Mouse (Mus musculus): ENCODE measurements around the gene Ager.

Ager gene

GRCm38 (mm10) chr17:34597566-34598095, at the start of gene Ager:
Gene Ager, plus strand, starts transcription at chr17:34597862.
- no peak for ATAC-seq (ENCODE audit: insufficient number of reproducible peaks, low FRiP score, low TSS enrichment)

- ATAC-seq (ENCODE audit: insufficient number of reproducible peaks, low FRiP score, low TSS enrichment): no peak
Observed at GRCm38 (mm10) chr17:34549156-34549555, 48.5 kb upstream of the Ager start.

GRCm38 (mm10) chr17:34549843-34550242, 47.8 kb upstream of the Ager start:
- no peak for ATAC-seq (ENCODE audit: insufficient number of reproducible peaks, low FRiP score, low TSS enrichment)

GRCm38 (mm10) chr17:34555483-34555882, 42.2 kb upstream of the Ager start:
- ATAC-seq (ENCODE audit: insufficient number of reproducible peaks, low FRiP score, low TSS enrichment): peak; percentile 56; the same call in 1 of the 2 replicates

GRCm38 (mm10) chr17:34556406-34556805, 41.3 kb upstream of the Ager start:
- no peak for ATAC-seq (ENCODE audit: insufficient number of reproducible peaks, low FRiP score, low TSS enrichment)

- ATAC-seq (ENCODE audit: insufficient number of reproducible peaks, low FRiP score, low TSS enrichment): no peak
Observed at GRCm38 (mm10) chr17:34557411-34557810, 40.3 kb upstream of the Ager start.

GRCm38 (mm10) chr17:34559116-34559515, 38.5 kb upstream of the Ager start:
- no peak for ATAC-seq (ENCODE audit: insufficient number of reproducible peaks, low FRiP score, low TSS enrichment)

- ATAC-seq (ENCODE audit: insufficient number of reproducible peaks, low FRiP score, low TSS enrichment): no peak
Observed at GRCm38 (mm10) chr17:34559895-34560294, 37.8 kb upstream of the Ager start.

- no peak for ATAC-seq (ENCODE audit: insufficient number of reproducible peaks, low FRiP score, low TSS enrichment)
Observed at GRCm38 (mm10) chr17:34560438-34560837, 37.2 kb upstream of the Ager start.

- no peak for ATAC-seq (ENCODE audit: insufficient number of reproducible peaks, low FRiP score, low TSS enrichment)
Observed at GRCm38 (mm10) chr17:34561200-34561599, 36.5 kb upstream of the Ager start.

- no peak for ATAC-seq (ENCODE audit: insufficient number of reproducible peaks, low FRiP score, low TSS enrichment)
Observed at GRCm38 (mm10) chr17:34562595-34562994, 35.1 kb upstream of the Ager start.

GRCm38 (mm10) chr17:34563354-34563753, 34.3 kb upstream of the Ager start:
- no peak for ATAC-seq (ENCODE audit: insufficient number of reproducible peaks, low FRiP score, low TSS enrichment)

GRCm38 (mm10) chr17:34564003-34564421, 33.6 kb upstream of the Ager start, which contains the start of gene Notch4:
Gene Notch4, plus strand, starts transcription at chr17:34564268.
- no peak for ATAC-seq (ENCODE audit: insufficient number of reproducible peaks, low FRiP score, low TSS enrichment)

GRCm38 (mm10) chr17:34564796-34565195, 32.9 kb upstream of the Ager start:
- ATAC-seq (ENCODE audit: insufficient number of reproducible peaks, low FRiP score, low TSS enrichment): no peak

- ATAC-seq (ENCODE audit: insufficient number of reproducible peaks, low FRiP score, low TSS enrichment): no peak
Observed at GRCm38 (mm10) chr17:34567311-34567710, 30.4 kb upstream of the Ager start.

- no peak for ATAC-seq (ENCODE audit: insufficient number of reproducible peaks, low FRiP score, low TSS enrichment)
Observed at GRCm38 (mm10) chr17:34568421-34568820, 29.2 kb upstream of the Ager start.

- ATAC-seq (ENCODE audit: insufficient number of reproducible peaks, low FRiP score, low TSS enrichment): no peak
Observed at GRCm38 (mm10) chr17:34569919-34570318, 27.7 kb upstream of the Ager start.

GRCm38 (mm10) chr17:34571875-34572274, 25.8 kb upstream of the Ager start:
- ATAC-seq (ENCODE audit: insufficient number of reproducible peaks, low FRiP score, low TSS enrichment): no peak

GRCm38 (mm10) chr17:34572361-34572760, 25.3 kb upstream of the Ager start:
- no peak for ATAC-seq (ENCODE audit: insufficient number of reproducible peaks, low FRiP score, low TSS enrichment)

- ATAC-seq (ENCODE audit: insufficient number of reproducible peaks, low FRiP score, low TSS enrichment): no peak
Observed at GRCm38 (mm10) chr17:34576577-34576976, 21.1 kb upstream of the Ager start.

GRCm38 (mm10) chr17:34578070-34578469, 19.6 kb upstream of the Ager start:
- ATAC-seq (ENCODE audit: insufficient number of reproducible peaks, low FRiP score, low TSS enrichment): no peak

GRCm38 (mm10) chr17:34582528-34582927, 15.1 kb upstream of the Ager start:
- no peak for ATAC-seq (ENCODE audit: insufficient number of reproducible peaks, low FRiP score, low TSS enrichment)

- no peak for ATAC-seq (ENCODE audit: insufficient number of reproducible peaks, low FRiP score, low TSS enrichment)
Observed at GRCm38 (mm10) chr17:34583397-34583796, 14.3 kb upstream of the Ager start.

All from cerebellum, adult (tissue).